Mouse (Mus musculus) layer of hippocampus, adult 8-10 months (tissue): Measurements from ENCODE around the gene Gyg. TPM values are rescaled to one million over a fixed set of nuclear protein-coding genes. Genes with fewer than 3 reads are reported as not detected.

Source experiments
- DNase-seq, 2 experiments: peaks; one replicate each; pipeline ENCODE4 v3.0.0; 2022; ENCODE audit warnings: low spot score in 2 of 2
- total RNA-seq, 4 experiments: library from RNA; stranded (reverse); gene quantifications; 2 replicates each; pipeline ENCODE4 v1.2.4; 2022

The Gyg gene
- total RNA-seq, result 10 to 100 TPM; 39.7 to 49.7 (median 43.9) TPM

DNA sequence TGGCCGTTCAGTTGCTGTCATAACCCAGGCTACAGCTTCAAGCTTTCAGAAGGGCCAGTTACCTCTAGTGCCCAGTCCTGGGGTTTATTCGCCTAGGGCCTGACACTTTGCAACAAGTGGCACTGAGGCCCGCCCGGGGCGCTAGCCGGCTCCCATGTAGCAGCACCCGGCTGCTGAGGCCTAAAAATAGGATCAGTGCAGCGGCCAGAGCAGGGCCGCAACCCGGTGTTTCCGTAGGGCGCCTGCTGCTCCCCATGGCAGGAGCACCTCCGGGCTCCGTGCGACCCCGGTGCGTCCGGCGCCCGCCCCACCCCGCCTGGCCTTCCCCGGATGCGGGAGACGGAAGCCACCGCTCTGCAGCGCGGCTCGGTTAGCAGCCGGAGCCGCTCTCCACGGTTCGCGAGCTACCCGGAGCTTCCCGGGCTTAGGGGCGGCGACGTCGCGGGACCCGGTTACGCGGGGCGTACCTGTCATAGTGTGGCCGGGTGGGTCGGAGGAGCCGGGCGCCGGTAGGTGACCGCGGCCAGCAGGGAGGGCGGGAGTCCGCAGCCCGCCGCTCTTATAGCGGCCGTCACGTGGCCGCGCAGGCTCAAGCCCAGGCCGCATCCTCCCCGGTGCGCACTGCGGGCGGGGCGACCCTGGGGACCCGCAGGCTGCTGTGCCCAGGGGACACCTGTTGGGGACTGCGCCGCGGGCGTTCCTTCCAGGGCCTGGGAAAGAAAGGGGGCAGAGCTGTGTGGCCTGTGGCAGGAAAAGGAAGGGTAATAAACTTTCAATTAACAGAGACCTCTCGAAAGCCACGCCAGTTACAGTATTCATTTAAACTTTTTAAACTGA lies at the start of gene Gyg:
Gene Gyg (minus strand): TSS at position 787 of the 837 bp plus-strand sequence.
- peak in 1 of 2 experiments; percentile 35 for DNase-seq

DNA sequence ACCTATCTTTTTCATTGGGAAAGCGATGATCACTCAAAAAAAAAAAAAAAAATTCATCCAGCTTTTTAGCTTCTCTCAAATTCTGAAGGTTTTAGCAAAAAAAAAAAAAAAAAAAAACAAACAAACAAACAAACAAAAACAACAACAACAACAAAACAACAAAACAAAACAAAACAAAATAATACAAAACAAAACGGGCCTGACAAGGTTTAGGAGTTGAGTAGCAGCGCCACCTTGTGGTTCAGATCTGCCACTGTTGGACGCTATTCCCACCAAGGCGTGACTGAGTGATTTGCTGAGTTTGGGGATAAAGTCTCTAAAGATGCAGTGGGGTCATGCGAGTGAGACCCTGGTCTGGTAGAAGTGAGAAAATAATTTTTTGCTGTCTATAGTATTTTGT lies 43.8 kb upstream of the Gyg start:
- DNase-seq, result peak; percentile 15 to 57

DNA sequence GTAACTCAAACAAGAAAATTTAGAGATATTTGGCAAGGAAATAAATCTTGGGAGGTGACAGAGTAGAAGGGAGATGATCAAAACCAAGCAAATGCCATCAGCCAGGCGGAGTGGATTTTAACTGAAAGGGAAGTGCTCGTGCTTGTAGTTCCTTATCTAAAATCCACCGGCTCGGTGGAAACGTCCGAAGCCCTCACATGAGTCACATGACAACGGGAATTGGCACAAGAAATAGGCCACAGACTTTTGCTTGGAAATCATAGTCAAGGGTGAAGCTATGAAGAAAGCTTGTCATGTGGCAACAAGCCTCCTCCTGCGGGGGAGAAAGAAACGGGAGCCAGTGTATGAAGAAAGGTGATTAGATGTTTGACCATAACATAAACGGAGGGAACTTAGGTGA lies 42.8 kb upstream of the Gyg start:
- no peak for DNase-seq

DNA sequence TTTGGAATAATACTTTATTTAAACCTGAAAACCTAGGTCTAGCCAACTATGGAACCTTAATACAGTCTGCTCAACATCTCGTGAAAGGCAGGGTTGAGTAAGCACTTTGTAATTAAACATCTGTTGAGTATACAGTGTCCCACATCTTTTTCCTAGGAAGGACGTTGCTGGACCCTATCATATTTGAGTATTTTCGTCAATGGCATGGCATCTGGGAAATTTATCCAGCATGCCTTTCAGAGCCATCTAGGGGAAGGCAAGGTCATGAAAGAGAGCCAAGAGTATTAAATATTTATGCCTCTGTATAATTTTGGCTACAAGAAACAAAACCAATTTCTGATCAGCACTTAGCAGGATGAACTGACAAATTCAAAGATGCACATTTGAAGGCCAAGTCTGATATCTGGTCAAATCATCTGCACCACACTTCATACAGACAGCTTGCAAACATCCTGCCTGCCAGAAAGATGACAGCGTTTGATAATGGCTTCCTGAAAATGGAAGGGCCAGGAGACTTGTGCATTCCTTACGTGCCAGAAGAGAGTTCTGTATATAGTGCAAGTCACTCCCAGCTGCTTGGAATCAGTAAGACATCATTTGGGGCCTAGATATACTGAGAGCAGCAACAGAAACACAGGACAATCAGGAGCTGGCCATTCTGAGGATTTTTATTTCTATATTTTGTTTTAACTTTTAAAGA lies 34.0 kb upstream of the Gyg start:
- no peak for DNase-seq

DNA sequence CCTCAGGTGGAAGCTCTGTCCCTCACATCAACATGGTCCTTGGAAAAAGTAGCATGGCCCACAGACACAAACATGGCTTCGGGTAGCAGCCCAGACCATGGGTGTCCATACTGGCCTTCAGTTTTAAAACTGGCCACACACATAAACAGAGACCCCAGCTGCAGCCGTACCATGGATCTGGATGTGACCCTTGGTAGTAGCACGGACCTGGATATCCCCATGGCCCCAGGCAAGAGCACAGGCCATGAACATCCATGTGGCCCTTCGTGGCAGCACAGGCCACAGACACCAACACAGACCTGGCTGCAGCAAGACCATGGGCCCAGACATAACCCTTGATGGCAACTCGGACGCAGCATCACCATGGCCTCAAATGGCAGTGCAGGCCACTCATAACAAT lies 17.3 kb upstream of the Gyg start:
- no peak for DNase-seq

DNA sequence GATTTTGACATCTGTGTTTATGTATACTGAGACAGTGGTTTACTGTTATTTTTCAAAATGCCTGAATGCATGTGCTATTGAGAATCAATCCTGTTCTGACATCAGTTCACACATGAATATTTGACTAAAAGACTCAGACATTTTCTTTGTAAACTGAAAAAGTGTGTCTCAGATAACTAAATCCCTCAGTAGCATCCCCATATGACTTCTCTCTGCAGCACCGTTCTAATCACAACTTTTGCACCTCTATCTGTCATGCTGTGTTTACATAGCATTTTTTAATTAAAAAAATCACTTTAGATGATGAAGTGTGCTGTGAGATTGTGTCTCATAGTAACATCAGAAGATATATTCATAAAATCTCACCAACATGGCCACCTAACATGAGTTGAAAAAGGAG lies 12.4 kb upstream of the Gyg start:
- no peak for DNase-seq

DNA sequence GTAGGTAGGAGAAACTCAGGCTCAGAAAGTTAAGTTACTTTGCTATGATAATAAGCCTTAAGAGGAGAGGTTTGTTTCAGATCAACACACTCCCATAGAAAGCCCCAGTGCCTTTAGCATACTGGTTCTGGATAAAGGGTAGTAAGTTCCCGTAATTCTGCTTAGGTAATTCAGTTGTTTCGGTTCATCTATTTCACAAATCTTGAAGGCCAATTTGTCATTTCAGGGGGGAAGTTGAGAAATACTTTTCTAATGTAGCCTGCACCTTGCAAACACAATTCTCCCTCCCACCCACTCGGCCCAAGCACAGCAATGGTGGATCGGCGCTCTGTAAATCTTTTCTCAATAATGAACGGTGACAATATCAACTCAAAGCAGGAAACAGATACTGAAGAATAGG lies 359 bp upstream of the Gyg start:
- DNase-seq, result no peak

DNA sequence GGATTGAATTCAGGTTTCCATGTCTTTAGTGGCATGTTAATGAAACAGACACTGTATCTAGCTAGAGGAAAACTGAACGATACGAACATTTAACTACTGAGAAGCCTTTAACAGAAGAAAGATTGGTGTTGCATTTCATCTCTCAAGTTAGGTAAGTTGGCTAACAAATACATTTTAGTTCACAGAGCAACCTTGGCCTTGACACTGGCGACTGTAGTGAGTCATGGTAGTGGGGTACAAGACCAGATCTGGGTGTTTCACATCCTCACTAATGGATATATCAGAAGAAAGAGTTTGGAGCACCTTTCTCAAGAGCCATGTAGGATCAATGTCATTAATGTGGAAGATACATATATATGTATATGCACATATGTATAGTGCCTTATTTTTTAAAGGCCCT lies 3.5 kb downstream of the Gyg start:
- DNase-seq, result no peak

DNA sequence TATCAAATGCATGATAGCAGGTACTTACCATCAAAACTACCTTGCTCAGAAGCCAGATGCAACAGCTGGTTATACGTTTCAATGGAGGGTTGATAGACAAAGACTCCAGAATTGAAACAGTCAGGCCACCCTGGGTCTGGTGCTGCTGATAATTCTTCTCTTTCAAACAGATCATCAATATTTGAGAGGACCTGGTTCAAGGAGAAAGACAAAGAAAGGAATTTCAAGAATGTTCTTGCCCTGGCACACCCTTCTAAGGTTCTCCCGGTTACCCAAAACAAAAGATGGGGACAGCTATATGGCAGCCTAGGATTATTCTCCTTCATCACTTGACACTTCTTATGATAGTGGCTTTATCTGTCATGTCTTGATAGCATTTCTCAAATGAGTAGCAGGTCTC lies 4.6 kb downstream of the Gyg start:
- DNase-seq, result no peak

DNA sequence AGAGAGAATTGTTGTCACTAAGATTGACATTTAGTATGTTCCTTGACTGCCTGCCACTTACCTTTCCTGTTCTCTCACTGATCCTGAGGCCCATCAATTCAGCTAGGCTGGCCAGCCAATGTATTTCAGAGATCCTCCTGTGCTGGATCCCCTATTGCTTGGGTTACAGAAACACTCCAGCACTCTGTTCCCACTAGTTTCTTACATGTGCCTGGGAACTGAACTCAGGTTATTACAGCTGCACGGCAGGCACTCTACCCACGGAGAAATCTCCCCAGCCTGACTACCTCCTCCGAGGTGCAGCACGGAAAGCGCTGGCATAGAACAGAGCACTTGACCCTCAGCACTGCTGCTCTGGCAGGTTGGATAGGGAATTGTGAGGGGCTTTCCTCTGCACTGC lies 7.5 kb downstream of the Gyg start:
- no peak for DNase-seq

DNA sequence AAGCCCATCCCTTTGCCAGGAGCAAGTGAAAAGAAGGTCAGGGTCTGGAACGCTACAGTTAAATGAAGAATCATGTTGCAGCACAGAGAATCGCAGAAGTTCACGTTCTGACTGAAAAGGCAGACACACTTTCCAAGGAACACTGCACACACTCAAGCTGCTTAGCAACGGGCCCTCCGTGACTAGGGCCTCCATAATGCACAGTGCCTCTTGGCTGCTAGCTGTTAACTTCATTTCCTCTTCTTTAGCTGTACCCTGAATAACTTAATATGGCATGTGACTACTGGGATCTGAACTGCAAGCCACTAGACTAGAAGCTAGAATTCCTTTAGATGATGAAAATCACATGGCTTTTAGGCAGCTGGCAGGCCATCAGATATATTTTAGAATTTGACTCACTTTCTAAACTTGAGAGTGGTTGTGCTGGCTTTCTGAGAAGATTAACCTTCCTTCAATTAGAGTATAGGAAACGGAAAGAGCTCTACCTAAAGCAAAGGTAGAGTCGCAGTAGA lies 8.2 kb downstream of the Gyg start:
- no peak for DNase-seq

DNA sequence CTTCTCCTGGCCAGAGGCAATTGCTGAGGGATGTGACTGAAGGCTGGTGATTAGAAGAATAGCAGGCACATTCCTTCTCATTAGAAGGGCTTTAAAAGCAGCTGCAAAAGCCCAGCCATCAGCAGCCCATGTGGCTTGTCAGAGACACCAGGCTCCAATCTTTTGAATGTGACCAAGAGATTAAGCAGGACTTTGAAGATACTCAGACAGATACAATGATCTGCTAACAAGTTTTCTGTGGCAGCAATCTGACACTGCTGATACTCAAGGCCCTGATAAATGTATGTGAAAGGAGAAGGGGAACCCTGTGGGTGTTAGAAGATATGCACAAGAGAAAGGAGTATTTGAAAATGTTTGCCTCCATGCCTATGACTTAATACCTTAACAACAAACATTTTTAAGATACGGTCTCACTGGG lies 9.4 kb downstream of the Gyg start:
- DNase-seq, result no peak

DNA sequence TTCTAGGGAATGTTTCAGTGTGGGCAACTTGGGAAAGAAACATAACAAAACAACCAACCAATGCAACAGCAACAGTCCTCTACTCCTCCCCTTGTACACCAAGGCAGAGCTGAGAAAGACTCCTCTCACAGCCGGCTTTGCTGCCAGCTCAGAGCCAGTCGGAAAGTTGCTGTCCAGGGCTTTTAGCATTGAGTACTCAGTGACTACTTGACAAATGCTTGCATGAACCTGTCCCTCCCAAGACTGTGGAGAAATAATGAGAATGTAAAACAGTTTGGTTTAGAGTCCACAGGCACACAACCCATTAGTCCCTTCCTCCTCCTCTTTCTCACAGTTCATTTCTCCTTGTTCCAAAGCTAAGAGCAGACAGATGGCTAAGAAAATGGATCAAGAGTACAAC lies 10.7 kb downstream of the Gyg start:
- no peak for DNase-seq

DNA sequence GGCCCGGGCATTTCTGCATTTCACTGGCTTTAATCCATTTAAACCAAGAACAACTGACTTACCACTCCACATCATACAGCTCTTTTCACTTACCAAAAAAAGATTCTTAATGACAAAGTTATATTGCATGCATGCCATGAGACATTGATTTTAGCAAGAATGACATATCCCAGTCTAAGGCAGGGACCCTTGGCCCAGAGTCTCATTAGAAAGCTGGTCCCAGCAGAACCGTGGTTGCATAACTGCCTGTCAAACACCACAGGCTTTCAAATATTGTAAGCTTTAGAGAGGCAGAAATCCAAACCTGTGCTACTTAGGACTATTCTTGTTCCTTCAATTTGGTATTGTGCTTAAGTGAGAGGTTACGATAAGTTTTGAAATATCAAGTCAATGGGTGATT lies 11.4 kb downstream of the Gyg start:
- DNase-seq, result no peak

DNA sequence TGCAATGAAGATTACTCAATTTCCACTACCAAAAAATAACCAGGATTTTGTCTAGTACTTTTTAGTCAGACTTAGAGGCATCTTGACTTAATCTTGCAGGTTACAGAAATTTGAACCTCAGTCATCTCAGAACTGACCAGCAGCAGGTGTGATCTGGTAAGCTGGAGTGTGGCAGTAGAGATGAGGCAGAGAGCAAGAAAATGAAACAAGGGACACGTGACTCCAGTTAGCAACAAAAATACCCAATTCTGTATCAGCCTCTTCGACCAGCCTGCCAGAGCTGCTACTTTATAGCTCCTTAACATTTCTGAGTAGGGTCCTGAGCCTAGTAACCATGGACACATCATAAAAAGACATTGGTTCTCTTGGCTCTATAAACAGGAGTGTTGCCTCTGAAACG lies 12.5 kb downstream of the Gyg start:
- no peak for DNase-seq

DNA sequence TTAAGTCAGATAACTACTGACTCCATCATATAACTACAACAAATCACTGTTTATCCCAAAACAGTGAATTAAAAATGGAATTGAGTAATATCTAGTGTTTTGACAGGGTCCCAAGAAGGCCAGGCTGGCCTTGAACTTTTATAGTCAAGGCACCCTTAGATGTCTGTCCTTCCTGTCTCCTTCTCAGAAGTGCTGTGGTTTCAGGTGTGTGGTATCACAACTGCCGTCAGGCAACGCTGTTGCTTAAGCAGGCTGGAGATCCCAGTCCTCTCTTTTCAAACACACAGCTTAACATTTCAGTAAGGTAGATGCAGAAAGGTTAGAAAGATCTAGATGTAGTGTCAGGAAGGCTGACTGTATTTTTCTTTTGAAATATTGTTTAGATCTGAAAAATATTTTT lies 13.0 kb downstream of the Gyg start:
- no peak for DNase-seq

DNA sequence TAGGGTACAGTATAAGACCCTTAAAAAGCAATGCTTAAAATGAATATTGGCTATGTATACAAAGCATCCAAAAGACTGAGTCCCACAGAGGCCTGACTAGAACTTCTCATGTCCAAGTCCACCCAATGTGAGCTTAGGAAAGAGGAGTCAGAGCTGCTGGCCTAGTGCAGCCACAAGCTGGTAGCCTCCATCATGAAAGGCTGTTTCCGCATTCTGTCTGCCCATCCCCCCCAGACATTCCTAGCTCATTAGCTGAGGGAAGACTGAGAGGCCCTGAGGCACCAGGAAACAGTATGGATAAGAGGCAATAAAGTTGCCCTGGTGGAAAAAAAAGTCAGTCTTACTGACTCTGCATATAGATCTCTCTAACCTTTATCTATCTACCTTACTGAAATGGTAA lies 13.4 kb downstream of the Gyg start:
- no peak for DNase-seq

DNA sequence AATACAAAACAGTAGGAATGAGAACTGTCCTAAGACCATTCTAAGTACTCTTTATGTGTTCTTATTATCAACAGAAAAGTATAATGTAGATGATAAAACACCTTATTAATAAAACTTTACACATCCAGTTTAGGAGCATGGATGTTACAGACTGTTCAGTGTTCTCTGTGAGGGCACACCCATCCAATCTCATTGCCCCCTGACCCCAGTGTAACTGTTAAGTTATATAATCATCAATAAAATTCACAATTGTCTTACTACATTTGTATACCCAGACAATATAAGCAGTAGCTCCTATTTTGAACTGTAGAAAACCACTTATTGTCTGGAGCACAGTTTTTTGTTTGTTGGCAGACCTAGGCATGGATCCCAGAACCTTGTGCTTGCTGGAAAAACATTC lies 13.9 kb downstream of the Gyg start:
- DNase-seq, result no peak

DNA sequence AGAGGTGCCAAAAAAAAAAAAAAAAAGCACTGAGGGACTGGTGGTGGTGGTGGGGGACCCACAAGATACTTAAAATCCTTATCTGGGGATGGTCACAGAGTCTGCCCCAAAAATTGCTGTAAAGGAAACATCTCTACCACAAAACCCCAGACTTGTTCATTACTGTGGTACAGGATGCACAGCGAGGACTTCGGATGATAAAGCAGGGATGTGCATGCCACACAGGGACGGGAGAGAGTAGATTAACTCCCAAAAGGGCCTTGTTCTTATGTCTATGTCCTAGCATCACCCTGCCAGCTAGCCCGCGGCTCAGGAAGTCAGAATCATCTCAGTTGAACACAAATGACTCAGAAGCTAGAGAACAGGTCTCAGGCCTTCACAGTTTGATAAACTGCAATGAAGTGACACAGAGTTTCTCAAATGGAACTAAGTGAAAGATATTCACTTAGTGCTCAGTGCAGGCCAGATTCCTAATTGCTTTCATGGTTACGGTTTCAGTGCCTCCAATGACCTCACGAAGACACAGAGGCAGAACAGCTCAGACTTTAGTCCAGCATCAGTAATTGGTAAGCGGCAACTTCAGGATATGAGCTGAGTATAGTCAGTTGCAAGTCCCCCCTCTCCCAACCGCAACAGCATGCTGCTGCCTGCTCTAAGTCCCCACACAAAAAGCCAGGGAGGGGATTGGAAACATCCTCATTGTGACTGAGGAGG lies 18.1 kb downstream of the Gyg start:
- DNase-seq, result no peak

DNA sequence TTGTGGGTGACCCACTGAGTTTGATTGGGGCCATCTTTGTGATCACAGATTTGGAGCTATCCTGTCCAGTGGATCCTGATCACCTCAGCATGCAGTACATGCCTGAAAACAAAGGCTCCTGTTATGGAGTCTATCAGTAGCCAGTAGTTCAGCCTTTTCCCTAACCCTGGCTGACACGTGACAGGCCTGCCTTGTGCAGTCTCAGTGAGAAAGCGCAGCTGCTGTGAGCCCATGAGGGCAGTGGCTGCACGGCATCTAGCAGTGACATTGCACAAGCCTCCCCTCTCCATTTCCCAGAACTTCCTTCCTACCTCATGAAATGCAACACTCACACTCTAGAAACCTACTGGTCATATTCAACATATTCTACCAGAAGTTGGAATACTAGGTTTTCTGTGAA lies 20.6 kb downstream of the Gyg start:
- no peak for DNase-seq

DNA sequence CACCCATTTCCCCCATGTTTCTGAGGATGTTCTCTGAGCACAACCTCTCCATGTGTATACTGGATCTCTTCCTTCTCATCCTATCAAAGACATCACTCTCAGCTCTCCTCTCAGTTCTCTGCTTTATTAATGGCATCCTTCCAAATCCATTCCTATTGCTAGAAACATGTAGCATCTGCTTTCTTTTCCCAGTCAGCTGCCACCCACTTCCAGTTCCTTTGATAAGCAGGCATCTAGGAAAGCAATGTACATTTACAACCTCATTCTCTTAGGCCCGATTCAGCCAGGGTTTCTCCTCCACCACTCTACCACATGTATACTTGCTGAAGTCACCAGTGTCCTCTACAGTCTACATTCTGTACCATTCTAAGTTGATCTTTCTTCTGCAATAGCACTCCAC lies 21.4 kb downstream of the Gyg start:
- DNase-seq, result peak; percentile 17 to 23

DNA sequence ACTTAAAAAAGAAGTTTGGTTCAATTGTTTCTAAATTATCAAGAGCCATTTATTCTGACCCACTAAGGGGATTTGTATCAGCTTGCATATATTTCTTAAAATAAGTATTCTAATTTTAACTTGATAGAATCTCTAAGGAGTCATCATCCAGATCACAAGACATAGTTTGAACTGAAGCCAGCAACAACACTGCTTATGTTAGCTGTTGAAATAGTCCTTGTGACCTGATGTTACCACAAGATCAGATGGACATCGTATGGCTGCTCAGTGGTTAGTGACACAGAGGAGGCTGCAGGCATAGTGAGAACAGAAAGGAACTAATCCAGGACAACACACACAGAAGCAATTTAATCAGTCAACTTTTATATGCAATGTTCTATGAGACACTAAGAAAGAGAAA lies 22.4 kb downstream of the Gyg start:
- no peak for DNase-seq
